Mouse (Mus musculus) heart, embryonic 16.5 days (tissue): ENCODE results near the gene Rgs11. TPM values are rescaled to one million over a fixed set of nuclear protein-coding genes. Genes with fewer than 3 reads are reported as not detected.

Experiments
- ATAC-seq: fragments of 200-750 bp; cut with Nextera tagmentation; replicated peaks from 2 replicates; pipeline ENCODE4 v1.8.0; 2017; ENCODE audit warnings: moderate number of reproducible peaks; ENCODE audit not compliant: insufficient read depth, low FRiP score; ENCODE audit errors: extremely low read depth
- H3K27ac ChIP-seq: fragments of 300-500 bp; sonication (generic); 2 replicates; pipeline ENCODE4 v1.5.1; 2014; ENCODE audit warnings: mild to moderate bottlenecking, low read length, control low read depth, moderate library complexity
- H3K27me3 ChIP-seq: fragments of 300-500 bp; sonication (generic); 2 replicates; pipeline ENCODE4 v1.6.1; 2014; ENCODE audit warnings: low read length, mixed read lengths; ENCODE audit not compliant: control insufficient read depth, insufficient read depth
- H3K36me3 ChIP-seq: fragments of 300-500 bp; sonication (generic); 2 replicates; pipeline ENCODE4 v1.6.1; 2014; ENCODE audit not compliant: control insufficient read depth, insufficient read depth
- H3K4me1 ChIP-seq: fragments of 300-500 bp; sonication (generic); 2 replicates; pipeline ENCODE4 v1.6.1; 2014; ENCODE audit warnings: low read length, mixed read lengths; ENCODE audit not compliant: control insufficient read depth, insufficient read depth
- H3K4me2 ChIP-seq: fragments of 300-500 bp; sonication (generic); 2 replicates; pipeline ENCODE4 v1.6.1; 2014; ENCODE audit warnings: low read depth, mild to moderate bottlenecking, control low read depth, low read length
- H3K4me3 ChIP-seq: fragments of 300-500 bp; sonication (generic); 2 replicates; pipeline ENCODE4 v1.5.1; 2014; ENCODE audit warnings: mild to moderate bottlenecking, control low read depth, low read length
- H3K9ac ChIP-seq: fragments of 300-500 bp; sonication (generic); 2 replicates; pipeline ENCODE4 v1.6.1; 2014; ENCODE audit warnings: low read length, control low read depth
- H3K9me3 ChIP-seq: fragments of 300-500 bp; sonication (generic); replicated peaks from 2 replicates; pipeline ENCODE4 v1.6.1; 2016; ENCODE audit warnings: low read length; ENCODE audit not compliant: control insufficient read depth
- WGBS: fragments of 180-500 bp; shearing (Covaris S2); extraction: QIAGEN DNeasy Blood & Tissue Kit; methylation state at CpG from one replicate; pipeline ENCODE4 v1.1.7; 2014; 5-methylcytosine and 5-hydroxymethylcytosine counted together
- polyA plus RNA-seq: library from polyadenylated mRNA; unstranded; fragments of >200 nt; fragmentation: Nextera tagmentation; extraction: Ambion mirVana; gene quantifications from 2 replicates; pipeline ENCODE4 v1.2.1, GENCODE M21; 2015

Gene Rgs11
- polyA plus RNA-seq, 1 experiment from 2014 or later = 6.1 TPM

- Histone ChIP-seq H3K4me2 (peak overlapping the region; percentile 89), H3K9ac (peak overlapping the region; percentile 96), H3K36me3 (peaks cover 12% of the 10 kb centered on the region), H3K4me1 (peaks cover 10% of the 10 kb centered on the region), H3K4me3 (peak overlapping the region; percentile 77), H3K27me3 (no peaks in the 10 kb centered on the region), H3K27ac (peak overlapping the region; percentile 99), H3K9me3 (no peaks in the 10 kb centered on the region)
- under 1% methylated on average over 24 of the region's 24 CpGs for WGBS
- ATAC-seq = no peak
Observed at GRCm38 (mm10) chr17:26253399-26253798, 50.6 kb downstream of the Rgs11 start.

- H3K4me1 ChIP-seq = peaks cover 10% of the 10 kb centered on the region
- H3K9ac ChIP-seq = no peak overlapping the region
- no peaks in the 10 kb centered on the region for H3K27me3 ChIP-seq
- no peaks in the 10 kb centered on the region for H3K9me3 ChIP-seq
- H3K36me3 ChIP-seq = peaks cover 24% of the 10 kb centered on the region
- H3K4me3 ChIP-seq = no peak overlapping the region
- no peak overlapping the region for H3K27ac ChIP-seq
- H3K4me2 ChIP-seq = no peak overlapping the region
- 91% methylated on average over 7 of the region's 7 CpGs for WGBS
- ATAC-seq = no peak
Observed at GRCm38 (mm10) chr17:26255313-26255712, 52.6 kb downstream of the Rgs11 start.

Other genes starting within 250 kb of the Rgs11 start
- 12.0 and 14.5 TPM in 2 replicates for gene Capn15, start 217.2 kb upstream of the Rgs11 start, polyA plus RNA-seq
- gene Rab11fip3, start 133.4 kb upstream of the Rgs11 start, polyA plus RNA-seq = 8.2 and 13.6 TPM in 2 replicates
- 40.1 and 40.8 TPM in 2 replicates for gene Decr2, start 112.6 kb upstream of the Rgs11 start, polyA plus RNA-seq
- gene Nme4, start 107.3 kb upstream of the Rgs11 start, polyA plus RNA-seq = 55.3 and 56.2 TPM in 2 replicates
- gene Tmem8, start 89.7 kb upstream of the Rgs11 start, polyA plus RNA-seq = 0.87 and 1.0 TPM in 2 replicates
- 221 and 232 TPM in 2 replicates for gene Mrpl28, start 79.5 kb upstream of the Rgs11 start, polyA plus RNA-seq
- 4.6 and 4.7 TPM in 2 replicates for gene Axin1, start 64.3 kb upstream of the Rgs11 start, polyA plus RNA-seq
- 0.35 TPM in 1 of 2 replicates, not detected in the other for gene Pdia2, start 3.9 kb upstream of the Rgs11 start, polyA plus RNA-seq
- gene Arhgdig, start 4.8 kb downstream of the Rgs11 start, polyA plus RNA-seq = 2.1 and 2.9 TPM in 2 replicates
- 48.6 and 52.8 TPM in 2 replicates for gene Fam234a, start 41.3 kb downstream of the Rgs11 start, polyA plus RNA-seq
- 53.8 and 56.0 TPM in 2 replicates for gene Luc7l, start 49.9 kb downstream of the Rgs11 start, polyA plus RNA-seq
- 3.0 and 3.3 TPM in 2 replicates for gene Neurl1b, start 211.9 kb downstream of the Rgs11 start, polyA plus RNA-seq